Mouse (Mus musculus): ENCODE results near the gene Rrp1b. TPM values are rescaled to one million over a fixed set of nuclear protein-coding genes. Genes with fewer than 3 reads are reported as not detected.
"Not testable (repeated sequence)": the region's sequence is repeated elsewhere in the genome, so short reads cannot be mapped to it uniquely, and the experiment has no call there.

Rrp1b gene
- polyA plus RNA-seq, 1 experiment from 2014 or later, result 13.3 TPM

DNA sequence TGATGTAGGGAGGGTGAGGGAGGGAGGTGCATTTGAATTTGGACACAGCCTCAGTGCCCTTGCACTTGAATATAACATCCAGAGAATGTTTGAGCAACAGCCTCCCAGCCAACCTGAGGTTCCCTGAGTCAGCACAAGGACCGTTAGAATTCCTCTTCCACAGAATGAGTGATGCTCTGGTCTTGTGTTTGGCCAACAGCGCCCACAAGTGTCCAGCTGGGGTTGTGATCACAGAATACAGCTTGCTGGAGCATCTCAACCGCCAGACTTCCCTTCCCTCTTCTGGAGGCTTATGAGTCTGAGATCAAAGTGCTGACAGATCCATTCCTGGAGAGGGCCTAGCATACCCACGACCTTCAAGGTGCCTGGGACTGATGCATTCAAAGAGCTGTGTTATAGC is 67.2 kb downstream of the Rrp1b start:
- Histone ChIP-seq H3K4me3 (ENCODE audit: low read depth, low read length) (no peak overlapping the region), H3K36me3 (ENCODE audit: control insufficient read depth, insufficient read depth) (no peaks in the 10 kb centered on the region), H3K27ac (ENCODE audit: low read length) (no peak overlapping the region), H3K9ac (ENCODE audit: low read depth, low read length) (no peak overlapping the region), H3K4me2 (ENCODE audit: low read depth, low read length) (no peak overlapping the region), H3K9me3 (replicated peaks; ENCODE audit: control insufficient read depth, low read length) (no peaks in the 10 kb centered on the region), H3K4me1 (ENCODE audit: control insufficient read depth, low read depth, low read length) (peaks cover 27% of the 10 kb centered on the region), H3K27me3 (ENCODE audit: control insufficient read depth, insufficient read depth, low read depth, low read length) (no peaks in the 10 kb centered on the region)
- 20% methylated on average over 4 of the region's 4 CpGs for WGBS (ENCODE audit: insufficient replicate concordance)
- no peak for ATAC-seq (ENCODE audit: low read depth)

DNA sequence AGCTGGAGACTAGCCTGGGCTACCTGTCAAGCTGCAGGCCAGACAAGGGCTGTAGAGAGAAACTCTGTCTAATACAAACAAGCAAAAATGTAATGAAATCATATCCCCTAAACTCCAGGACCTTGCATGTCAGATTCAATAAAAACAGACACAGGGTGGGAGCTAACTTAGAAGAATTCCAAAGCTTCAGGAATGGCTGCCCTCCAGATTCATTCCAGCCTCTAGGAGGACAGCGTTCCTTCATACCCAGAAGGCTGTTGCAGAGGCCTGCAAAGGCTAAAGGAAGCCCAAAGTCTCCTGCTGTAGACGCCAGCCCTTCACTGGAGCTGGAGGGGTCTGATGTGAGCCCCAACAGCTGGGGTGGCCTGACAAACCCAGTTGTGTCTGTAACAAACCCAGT is 70.5 kb downstream of the Rrp1b start:
- no peak overlapping the region for H3K27ac ChIP-seq (ENCODE audit: low read length)

DNA sequence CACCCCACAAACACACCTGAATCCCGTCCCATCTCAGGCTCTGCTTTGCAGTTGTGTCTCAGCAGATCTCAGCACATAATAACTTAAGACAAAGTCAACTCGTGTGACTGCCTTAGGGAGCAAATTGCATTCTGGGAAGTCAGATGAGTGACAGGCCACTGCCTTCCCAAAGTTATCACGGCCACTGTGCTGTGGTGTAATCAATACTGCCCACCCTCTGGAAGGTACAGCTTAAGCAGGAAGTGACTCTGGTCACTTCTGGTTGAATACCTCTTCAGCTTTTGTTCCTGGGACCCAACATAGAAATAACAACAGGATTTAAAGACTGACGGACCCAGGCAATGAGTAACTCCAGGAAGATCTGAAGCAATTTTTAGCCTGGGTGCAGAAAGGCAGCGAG is 72.0 kb downstream of the Rrp1b start:
- Histone ChIP-seq H3K4me3 (ENCODE audit: low read depth, low read length) (no peak overlapping the region), H3K27me3 (ENCODE audit: control insufficient read depth, insufficient read depth, low read depth, low read length) (no peaks in the 10 kb centered on the region), H3K4me1 (ENCODE audit: control insufficient read depth, low read depth, low read length) (peaks cover 55% of the 10 kb centered on the region), H3K9me3 (replicated peaks; ENCODE audit: control insufficient read depth, low read length) (no peaks in the 10 kb centered on the region), H3K36me3 (ENCODE audit: control insufficient read depth, insufficient read depth) (no peaks in the 10 kb centered on the region), H3K9ac (ENCODE audit: low read depth, low read length) (peak overlapping the region; percentile 39), H3K4me2 (ENCODE audit: low read depth, low read length) (peak overlapping the region; percentile 44), H3K27ac (ENCODE audit: low read length) (peak overlapping the region; percentile 83)
- 25% methylated on average over 5 of the region's 5 CpGs for WGBS (ENCODE audit: insufficient replicate concordance)
- ATAC-seq (ENCODE audit: low read depth), result peak; percentile 37

More for the DNA sequence above, 70.5 kb downstream of the Rrp1b start:
- Histone ChIP-seq H3K4me2 (ENCODE audit: low read depth, low read length) (no peak overlapping the region), H3K36me3 (ENCODE audit: control insufficient read depth, insufficient read depth) (no peaks in the 10 kb centered on the region), H3K4me3 (ENCODE audit: low read depth, low read length) (no peak overlapping the region), H3K9ac (ENCODE audit: low read depth, low read length) (no peak overlapping the region), H3K4me1 (ENCODE audit: control insufficient read depth, low read depth, low read length) (peaks cover 43% of the 10 kb centered on the region), H3K27me3 (ENCODE audit: control insufficient read depth, insufficient read depth, low read depth, low read length) (no peaks in the 10 kb centered on the region), H3K9me3 (replicated peaks; ENCODE audit: control insufficient read depth, low read length) (no peaks in the 10 kb centered on the region)
- no peak for ATAC-seq (ENCODE audit: low read depth)
- 84% methylated on average over 2 of the region's 2 CpGs for WGBS (ENCODE audit: insufficient replicate concordance)

DNA sequence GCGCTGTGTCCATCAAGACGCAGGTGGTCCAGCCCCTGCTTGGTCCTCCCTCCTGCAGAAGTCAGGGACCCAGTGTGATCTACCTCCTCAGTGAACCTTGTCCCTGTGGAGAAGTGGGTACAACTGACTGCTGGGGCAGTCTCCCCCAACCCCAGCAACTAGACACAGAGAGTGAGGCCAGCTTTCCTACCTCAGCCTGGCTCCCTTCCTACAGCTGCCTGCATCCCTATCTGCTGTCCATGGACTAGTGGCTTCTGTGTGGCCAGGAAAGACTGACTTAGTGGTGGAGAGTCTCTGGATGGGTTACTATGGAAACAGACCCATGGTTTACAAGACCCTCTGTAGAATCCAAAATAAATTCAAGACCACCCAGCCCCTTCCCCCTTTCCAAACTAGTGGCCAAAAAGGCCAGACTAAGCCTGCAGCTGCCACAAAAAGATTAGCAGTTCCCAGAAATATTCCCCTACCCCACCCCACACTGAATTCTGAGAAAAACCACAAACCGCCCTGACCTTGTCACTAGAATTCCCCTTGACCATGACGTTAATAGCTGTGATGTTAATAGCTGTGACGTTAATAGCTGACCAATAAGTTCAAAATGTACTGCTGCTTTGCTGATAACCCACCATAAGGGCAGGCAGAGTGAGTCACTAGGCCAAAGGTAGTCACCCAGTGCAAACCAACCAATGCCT is 72.6 kb downstream of the Rrp1b start:
- H3K4me2 ChIP-seq (ENCODE audit: low read depth, low read length), result peak overlapping the region; percentile 44
- not testable (repeated sequence) for H3K9me3 ChIP-seq (replicated peaks; ENCODE audit: control insufficient read depth, low read length); H3K4me3 ChIP-seq (ENCODE audit: low read depth, low read length); H3K27me3 ChIP-seq (ENCODE audit: control insufficient read depth, insufficient read depth, low read depth, low read length); H3K36me3 ChIP-seq (ENCODE audit: control insufficient read depth, insufficient read depth)
- H3K9ac ChIP-seq (ENCODE audit: low read depth, low read length), result peak overlapping the region; percentile 39; the same call in 1 of the 2 replicates
- H3K4me1 ChIP-seq (ENCODE audit: control insufficient read depth, low read depth, low read length), result peaks cover 61% of the 10 kb centered on the region
- peak; percentile 59 for ATAC-seq (ENCODE audit: low read depth)
- H3K27ac ChIP-seq (ENCODE audit: low read length), result peak overlapping the region; percentile 83
- 30% methylated on average over 5 of the region's 5 CpGs for WGBS (ENCODE audit: insufficient replicate concordance)

GRCm38 (mm10) chr17:32109201-32109940 is 73.5 kb downstream of the Rrp1b start:
- Histone ChIP-seq H3K27ac (ENCODE audit: low read length) (peak overlapping the region; percentile 83), H3K4me3 (ENCODE audit: low read depth, low read length) (no peak overlapping the region), H3K9ac (ENCODE audit: low read depth, low read length) (0 out of 2 replicates have a peak overlapping the region, but pooled peaks have one; percentile 7), H3K36me3 (ENCODE audit: control insufficient read depth, insufficient read depth) (no peaks in the 10 kb centered on the region), H3K4me1 (ENCODE audit: control insufficient read depth, low read depth, low read length) (peaks cover 70% of the 10 kb centered on the region), H3K4me2 (ENCODE audit: low read depth, low read length) (peak overlapping the region; percentile 44; the same call in 1 of the 2 replicates), H3K27me3 (ENCODE audit: control insufficient read depth, insufficient read depth, low read depth, low read length) (no peaks in the 10 kb centered on the region), H3K9me3 (replicated peaks; ENCODE audit: control insufficient read depth, low read length) (no peaks in the 10 kb centered on the region)
- peak; percentile 12; the same call in 1 of the 2 replicates for ATAC-seq (ENCODE audit: low read depth)
- WGBS (ENCODE audit: insufficient replicate concordance), result 43% methylated on average over 6 of the region's 6 CpGs

- WGBS (ENCODE audit: insufficient replicate concordance), result 40% methylated on average over 2 of the region's 2 CpGs
- ATAC-seq (ENCODE audit: low read depth), result no peak
- no peak overlapping the region for H3K4me3 ChIP-seq (ENCODE audit: low read depth, low read length)
- H3K9me3 ChIP-seq (replicated peaks; ENCODE audit: control insufficient read depth, low read length), result no peaks in the 10 kb centered on the region
- H3K27me3 ChIP-seq (ENCODE audit: control insufficient read depth, insufficient read depth, low read depth, low read length), result no peaks in the 10 kb centered on the region
- H3K4me2 ChIP-seq (ENCODE audit: low read depth, low read length), result no peak overlapping the region
- peak overlapping the region; percentile 30; the same call in 1 of the 2 replicates for H3K9ac ChIP-seq (ENCODE audit: low read depth, low read length)
- H3K36me3 ChIP-seq (ENCODE audit: control insufficient read depth, insufficient read depth), result no peaks in the 10 kb centered on the region
- H3K4me1 ChIP-seq (ENCODE audit: control insufficient read depth, low read depth, low read length), result peaks cover 78% of the 10 kb centered on the region
- peak overlapping the region; percentile 62 for H3K27ac ChIP-seq (ENCODE audit: low read length)
These were observed 74.5 kb downstream of the Rrp1b start for GRCm38 (mm10) chr17:32110424-32110823.

DNA sequence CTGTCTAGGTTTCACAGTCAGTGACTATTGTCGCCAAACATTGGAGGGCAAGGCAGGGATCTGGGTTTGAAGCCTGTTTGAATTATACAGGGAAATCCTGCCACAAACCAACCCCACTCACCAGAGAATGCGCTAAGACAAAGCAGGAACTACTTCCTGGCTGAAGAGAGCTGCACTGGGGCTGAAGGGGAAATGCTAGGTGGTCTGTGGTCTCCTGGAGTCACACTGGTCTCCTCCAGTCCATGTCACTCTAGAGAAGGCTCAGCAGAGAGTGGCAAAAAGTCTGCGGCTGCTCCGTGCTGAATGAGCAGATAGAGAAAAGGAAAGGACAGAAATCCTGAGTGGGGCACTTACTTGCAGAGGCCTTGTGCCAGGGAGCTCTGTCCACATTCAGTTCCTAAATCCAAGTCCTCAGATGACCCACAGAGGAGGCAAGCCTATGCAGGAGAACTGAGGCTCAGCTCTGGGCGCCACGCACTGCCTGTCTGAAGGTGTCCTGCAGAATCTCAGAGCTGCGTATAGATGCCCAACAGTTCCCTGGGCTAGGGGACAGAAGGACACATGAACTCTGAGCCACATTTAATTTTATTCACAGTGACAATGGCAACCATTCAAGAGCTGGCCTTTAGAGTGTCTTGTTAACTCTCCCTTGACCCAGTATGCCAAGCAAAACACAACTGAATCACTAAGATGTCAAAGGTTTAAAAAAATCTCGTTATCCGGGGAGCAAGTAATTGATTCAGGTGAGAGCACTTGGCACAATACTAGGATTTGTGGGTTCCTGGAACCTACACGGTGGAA is 75.3 kb downstream of the Rrp1b start:
- H3K27me3 ChIP-seq (ENCODE audit: control insufficient read depth, insufficient read depth, low read depth, low read length), result no peaks in the 10 kb centered on the region
- peak overlapping the region; percentile 62 for H3K27ac ChIP-seq (ENCODE audit: low read length)
- H3K36me3 ChIP-seq (ENCODE audit: control insufficient read depth, insufficient read depth), result no peaks in the 10 kb centered on the region
- no peak for ATAC-seq (ENCODE audit: low read depth)
- WGBS (ENCODE audit: insufficient replicate concordance), result 48% methylated on average over 10 of the region's 10 CpGs
- peaks cover 85% of the 10 kb centered on the region for H3K4me1 ChIP-seq (ENCODE audit: control insufficient read depth, low read depth, low read length)
- H3K4me2 ChIP-seq (ENCODE audit: low read depth, low read length), result no peak overlapping the region
- H3K4me3 ChIP-seq (ENCODE audit: low read depth, low read length), result no peak overlapping the region
- no peaks in the 10 kb centered on the region for H3K9me3 ChIP-seq (replicated peaks; ENCODE audit: control insufficient read depth, low read length)
- H3K9ac ChIP-seq (ENCODE audit: low read depth, low read length), result peak overlapping the region; percentile 30; the same call in 1 of the 2 replicates
